Mouse (Mus musculus): ENCODE data around the gene Lmod3.

GRCm38 (mm10) chr6:97262229-97262628 is 9.7 kb upstream of the Lmod3 start:
- TF ChIP-seq POLR2A (IDR thresholded peaks at IDR 0.05; ENCODE audit: extremely low read depth, insufficient read depth, low read length): no peak
- no peak for TF ChIP-seq CTCF (IDR thresholded peaks at IDR 0.05; ENCODE audit: low read depth, low read length)

All from liver, adult 2 months (tissue).